1 mouse cellular context compared by ENCODE assay signal in the genomic region with DNA sequence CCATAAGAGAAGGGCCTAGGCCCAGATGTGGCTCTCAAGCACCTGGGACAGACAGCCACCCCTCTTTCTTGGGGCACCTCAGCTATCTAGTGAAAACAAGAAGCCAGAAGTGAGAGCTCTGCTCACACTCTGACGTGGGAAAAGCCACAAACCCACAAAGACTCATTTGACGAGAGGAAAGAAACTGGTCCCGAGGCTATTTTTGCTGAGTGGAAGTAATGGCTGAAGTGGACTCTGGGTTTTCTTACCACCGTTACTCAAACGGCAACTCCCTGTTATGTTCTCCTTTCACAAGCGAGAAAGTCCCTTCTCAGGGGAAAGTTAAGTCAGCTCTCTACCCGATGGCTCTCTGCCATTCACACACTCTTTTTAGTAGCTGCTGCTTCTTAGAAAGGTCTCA.
TF ChIP-seq lines count a peak whose summit lies in the region.

No protein-coding gene starts in this region.

TF ChIP-seq in CH12.LX, 34 proteins besides CTCF, POLR2A, EP300 and RAD21 (continued from another document):
- no peak for TF ChIP-seq USF2 (conservative IDR thresholded peaks at IDR 0.05; ENCODE audit: low read depth, low read length)
- TF ChIP-seq MXI1 (IDR thresholded peaks at IDR 0.05; ENCODE audit: low read depth, low read length): no peak
- peak; percentile 99 for TF ChIP-seq IRF4 (IDR thresholded peaks at IDR 0.05; ENCODE audit: low read depth, low read length)
- no peak for TF ChIP-seq E2F4 (IDR thresholded peaks at IDR 0.05; ENCODE audit: insufficient replicate concordance, low read depth, low read length)
- 0 out of 2 replicates have a peak, but pooled peaks have one; percentile 17 for TF ChIP-seq NRF1 (IDR thresholded peaks at IDR 0.05; ENCODE audit: low read depth, low read length)
- TF ChIP-seq ZKSCAN1 (IDR thresholded peaks at IDR 0.05; ENCODE audit: borderline replicate concordance, low read depth, low read length): no peak
- peak; percentile 99 for TF ChIP-seq MAFK (IDR thresholded peaks at IDR 0.05; ENCODE audit: insufficient replicate concordance, low read length)
